Mouse (Mus musculus) T-helper 2 cell (primary cell): ENCODE results near the gene Mthfsd.

Source experiments
- in situ Hi-C: fragments of 300-600 bp; cut with MboI, MseI; formaldehyde crosslinking; loops from one replicate; pipeline ENCODE4 v1.15.1; 2025; ENCODE audit warnings: high pct_unique_total_duplicates

The Mthfsd gene

DNA sequence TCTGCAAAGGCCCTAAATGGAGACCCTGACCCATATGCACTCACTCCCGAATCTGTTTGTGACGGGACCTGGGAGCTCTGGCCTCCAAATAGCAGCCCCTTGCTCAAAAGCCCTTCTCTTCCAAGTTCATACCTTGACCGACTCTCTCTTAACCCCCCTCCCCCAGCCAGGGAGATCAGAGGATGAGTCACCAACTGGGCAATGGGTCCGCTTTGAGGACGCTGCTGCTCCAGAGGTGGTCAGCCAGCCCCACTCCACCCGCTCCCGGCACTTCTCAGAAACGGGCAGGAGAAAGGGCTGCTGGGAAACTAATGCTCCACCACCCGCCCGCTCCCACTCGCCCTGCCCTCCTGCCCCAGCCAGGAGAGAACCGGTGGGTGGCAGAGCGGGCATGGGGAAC lies 32.3 kb downstream of the Mthfsd start:
- in situ Hi-C loops, result loop anchor here (25.0 kb wide), 1 partner anchor 389 kb away; no protein-coding TSS in a partner anchor

GRCm38 (mm10) chr8:121074848-121075145 lies 33.4 kb downstream of the Mthfsd start:
- in situ Hi-C loops, result loop anchor here (25.0 kb wide), 1 partner anchor 387 kb away; no protein-coding TSS in a partner anchor

DNA sequence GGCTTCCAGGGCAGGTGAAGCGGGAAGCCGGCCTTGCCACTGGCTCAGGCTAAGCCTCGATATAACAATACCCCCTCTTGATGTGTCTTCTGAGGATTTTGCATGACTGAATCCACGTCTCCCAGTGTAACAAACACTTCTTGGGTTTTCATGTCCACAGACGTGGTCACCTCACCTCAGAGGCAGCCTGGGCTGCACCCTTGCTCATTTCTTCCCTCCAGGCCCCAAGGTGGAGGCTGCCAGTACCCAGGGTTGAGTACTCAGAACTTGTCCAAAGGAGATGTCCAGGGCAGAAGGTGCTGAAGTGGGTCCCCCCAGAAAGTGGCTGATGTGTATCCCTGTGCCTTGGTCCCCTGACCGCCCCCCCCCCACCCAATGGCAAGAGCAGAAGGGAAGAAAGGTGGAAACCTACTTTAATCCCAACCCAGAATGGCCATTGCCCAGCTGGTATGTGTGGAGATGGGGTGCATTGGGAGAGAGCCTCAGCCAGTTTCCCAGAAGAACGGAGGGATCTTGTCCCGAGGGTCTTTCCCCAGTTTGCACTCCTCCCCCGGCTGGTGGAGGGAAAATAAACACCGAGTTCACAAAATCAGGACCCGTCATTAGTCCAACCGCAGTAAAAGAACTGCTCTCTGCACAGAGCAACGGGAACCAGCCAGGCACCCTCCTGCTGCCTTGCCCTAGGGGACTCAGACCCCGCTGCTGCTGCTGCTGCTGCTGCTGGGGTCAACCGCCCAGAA lies 33.9 kb downstream of the Mthfsd start:
- in situ Hi-C loops, result no loop called here

DNA sequence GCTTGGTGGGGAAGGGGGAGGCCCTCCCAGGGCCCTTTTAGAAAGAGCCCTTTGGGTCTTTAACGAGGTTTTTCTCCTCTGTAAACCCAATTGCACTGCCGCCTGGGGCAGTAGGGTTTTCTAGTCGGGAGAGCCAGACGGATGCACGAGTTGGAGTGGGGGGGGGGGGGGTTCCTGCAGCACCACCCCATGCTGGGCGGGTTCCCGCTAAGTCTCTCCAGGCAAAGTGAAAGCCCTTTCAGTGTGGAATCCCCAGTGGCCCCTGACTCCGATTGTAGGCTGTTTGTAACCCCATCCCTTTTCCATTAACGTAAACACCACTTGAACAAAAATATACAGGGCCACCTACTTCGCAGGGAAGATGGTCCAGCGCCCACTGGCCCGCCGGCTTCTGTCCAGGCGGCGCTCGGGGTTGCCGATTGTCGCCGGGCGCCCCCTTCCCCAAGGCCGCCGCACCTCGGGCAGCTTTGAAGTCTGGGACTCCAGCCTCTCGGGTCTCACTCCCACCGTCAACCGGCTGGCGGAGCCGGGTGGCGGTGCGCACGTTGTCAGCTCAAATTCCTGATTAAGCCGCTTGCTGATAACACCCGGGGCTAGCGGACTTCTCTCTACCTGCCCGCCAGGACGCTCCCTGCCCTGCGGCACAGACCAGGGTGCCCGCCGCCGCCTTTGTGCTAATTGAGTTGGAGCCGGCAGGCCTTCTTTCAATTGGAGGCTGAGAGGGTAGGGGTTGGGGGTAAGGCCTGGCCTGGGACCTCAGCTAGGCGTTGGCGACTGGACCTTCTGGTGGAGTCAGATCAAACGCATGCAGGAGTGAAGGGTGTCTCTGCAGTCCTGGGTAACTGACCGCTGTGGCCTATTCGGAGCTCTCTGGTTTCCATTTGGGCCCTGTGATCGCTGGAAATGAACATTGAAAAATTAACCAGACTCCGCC lies 34.8 kb downstream of the Mthfsd start:
- in situ Hi-C loops, result no loop called here

DNA sequence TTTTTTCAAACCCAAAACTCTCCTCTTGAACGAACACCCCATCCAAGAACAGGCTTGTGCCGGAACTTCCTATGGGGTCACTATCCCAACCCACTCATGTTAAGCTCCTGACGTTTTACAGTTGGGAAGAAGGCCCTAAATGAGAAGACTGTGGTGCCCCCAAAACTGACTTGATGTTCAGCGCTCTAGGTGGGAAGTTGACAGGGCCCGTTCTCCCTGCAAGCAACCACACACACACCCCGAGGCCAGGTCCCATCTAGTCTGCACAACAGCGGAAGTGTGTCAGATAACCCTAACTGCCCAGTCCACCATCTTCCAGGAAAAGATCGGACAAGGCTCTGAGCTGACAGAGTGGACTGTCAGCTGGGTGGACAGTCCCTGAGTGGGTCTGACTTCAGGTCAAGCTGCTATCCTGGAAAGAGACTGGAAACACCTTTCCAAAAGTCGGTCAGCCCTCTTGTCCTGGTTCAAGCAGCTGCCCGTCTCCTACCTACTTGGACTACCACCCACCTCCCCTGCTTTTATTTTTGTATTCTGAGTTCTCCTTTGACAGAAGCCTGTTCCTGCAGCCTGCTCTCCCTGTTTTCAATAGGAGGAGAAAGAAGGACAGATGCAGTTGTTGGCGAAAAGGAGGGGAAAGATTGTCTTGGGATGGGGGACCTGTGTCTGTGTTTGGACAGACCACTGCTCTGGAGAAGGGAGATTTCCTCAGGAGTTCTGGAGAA lies 35.6 kb downstream of the Mthfsd start:
- in situ Hi-C loops, result no loop called here

- in situ Hi-C loops, result no loop called here
Measured at GRCm38 (mm10) chr8:121071454-121071853, 36.7 kb downstream of the Mthfsd start.

DNA sequence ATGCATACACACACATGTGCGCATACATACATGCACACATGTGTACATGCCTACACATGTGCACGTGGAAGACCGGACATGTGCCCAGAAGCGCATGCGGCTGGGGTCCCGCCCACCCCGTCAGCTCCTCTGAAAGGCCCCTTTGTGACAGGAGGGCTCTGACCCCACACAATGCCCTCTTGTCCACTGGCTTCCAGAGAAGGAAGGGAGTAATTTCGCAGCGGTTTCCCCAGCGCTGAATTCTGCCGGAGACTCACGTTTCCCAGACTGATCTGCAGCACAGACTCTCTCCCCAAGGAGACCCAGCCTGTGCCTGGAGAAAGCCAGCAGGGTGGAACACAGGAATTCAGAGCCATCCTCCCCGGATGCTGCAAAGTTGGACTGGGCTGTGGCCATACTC lies 44.5 kb downstream of the Mthfsd start:
- in situ Hi-C loops, result no loop called here

- in situ Hi-C loops, result no loop called here
Measured at GRCm38 (mm10) chr8:121062521-121062920, 45.7 kb downstream of the Mthfsd start.

GRCm38 (mm10) chr8:121059098-121059497 lies 49.1 kb downstream of the Mthfsd start:
- in situ Hi-C loops, result no loop called here

DNA sequence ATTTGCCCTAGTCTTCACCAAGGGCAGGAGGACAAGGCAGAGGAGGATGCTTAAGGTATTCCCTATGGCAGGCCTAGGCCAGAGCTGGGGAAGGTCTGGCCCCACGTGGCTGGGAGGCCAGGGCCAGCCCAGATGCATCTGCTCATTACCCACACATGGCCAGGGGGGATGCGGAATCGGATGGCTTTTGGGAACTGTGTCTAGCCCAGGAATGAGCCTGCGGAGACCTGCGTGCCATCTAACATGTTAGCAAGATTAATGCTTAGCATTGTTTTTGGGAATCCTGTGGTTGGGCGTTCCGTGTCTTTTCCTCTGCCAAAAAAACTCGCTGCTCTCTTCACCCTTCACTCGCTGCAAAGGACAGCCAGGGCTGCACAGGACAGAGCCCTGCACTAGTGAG lies 50.1 kb downstream of the Mthfsd start:
- in situ Hi-C loops, result no loop called here

DNA sequence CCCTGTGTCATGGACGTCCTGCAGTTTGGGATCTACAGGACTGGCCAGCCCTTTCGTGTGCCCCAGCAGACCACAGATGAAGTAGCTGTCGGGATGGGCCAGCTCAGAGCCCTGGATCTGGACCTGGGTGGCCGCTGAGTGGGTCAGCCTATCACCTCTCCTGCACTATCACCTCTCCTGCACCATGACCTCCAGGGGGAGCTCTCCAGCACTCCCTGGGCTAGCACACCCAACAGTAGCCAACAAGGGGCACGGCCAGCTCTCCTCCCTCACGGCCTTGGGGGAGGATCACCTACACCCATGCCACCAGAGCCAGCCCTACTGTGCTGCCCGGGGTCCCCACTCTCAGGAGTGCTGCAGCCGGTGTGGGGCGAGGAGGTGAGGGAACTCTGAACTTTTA lies 60.8 kb downstream of the Mthfsd start:
- in situ Hi-C loops, result no loop called here

DNA sequence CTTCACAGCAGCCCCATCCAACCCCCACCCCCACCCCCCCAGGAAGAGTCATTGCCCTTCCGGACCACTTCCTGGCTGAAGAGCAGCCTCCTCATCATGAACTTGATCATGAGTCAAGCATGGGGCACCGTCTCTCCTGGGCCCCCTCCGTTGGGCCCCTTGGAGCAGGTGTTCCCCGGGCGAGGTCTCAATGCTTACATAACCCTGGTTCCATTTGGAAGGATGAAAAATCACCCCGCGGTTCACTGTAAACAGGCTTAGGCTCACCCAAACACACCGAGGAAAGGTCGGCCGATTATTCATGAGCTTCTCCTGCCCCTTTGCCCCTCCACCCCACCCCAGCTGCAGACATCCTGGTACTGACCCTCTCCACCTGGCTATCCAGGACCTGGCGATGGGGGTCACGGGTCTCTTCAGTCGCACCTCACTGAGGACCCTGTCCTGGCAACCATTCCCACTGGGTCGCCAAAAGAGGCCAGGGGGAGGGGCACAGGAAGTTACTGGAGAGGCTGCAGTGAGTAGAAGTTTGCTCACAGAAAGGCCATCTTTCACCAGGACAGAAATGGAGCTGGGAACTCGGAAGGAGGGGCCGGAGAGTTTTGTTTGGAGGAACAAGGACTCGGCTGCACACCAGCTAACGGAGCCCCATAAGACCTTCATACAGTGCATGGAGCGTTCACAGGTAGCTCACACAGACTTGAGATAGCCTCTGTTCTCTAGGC lies 64.3 kb downstream of the Mthfsd start:
- in situ Hi-C loops, result no loop called here
